Mouse (Mus musculus): ENCODE results near the gene Ribc2. TPM values are rescaled to one million over a fixed set of nuclear protein-coding genes. Genes with fewer than 3 reads are reported as not detected.
A peak's percentile ranks its signal among the peaks of the same experiment; 100 is the strongest.

Ribc2 gene
- total RNA-seq (2021): not detected in 2 replicates
- long read RNA-seq: 0 reads

DNA sequence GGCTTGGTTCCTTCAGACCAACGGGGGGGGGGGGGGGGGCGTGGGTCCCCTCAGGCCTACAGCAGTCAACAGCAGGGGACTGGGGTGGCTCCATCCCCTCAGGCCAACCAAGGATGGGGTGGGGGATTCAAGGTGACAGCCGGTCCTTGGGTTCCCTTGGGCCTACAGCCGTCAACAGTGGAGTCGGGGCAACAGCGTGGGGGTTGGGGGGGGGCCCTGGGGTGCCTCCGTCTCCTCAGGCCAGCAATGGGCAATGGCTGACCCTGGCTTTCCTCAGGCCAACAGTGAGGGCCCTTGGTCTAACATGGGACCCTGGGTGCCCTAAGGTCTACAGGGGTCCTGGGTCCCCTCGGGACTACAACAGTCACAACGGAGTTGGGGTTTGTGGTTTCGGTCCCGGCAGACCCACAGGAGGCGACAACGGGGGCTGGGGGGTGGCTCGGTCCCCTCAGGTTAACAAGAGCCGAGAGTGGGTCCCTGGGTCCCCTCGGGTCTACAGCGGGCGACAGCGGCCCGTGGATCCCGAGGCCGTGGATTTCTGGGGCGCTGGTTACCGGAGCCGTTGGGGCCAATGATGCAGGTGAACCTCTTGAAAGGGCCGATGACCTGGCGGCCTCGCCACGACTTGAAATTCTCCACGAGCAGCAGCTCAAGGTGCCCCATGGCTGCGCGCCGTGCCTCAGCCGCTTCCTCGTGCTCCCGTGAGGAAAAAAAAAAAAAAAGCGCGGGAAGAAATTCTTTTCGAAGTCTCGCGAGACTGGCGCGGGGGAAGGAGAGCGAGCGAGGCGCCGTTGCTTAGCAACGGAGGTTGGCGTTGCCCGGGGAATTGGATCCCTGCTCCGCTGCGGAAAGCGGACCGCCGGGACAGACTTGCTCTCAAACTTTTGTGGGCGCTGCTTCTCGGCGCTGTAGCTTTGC is at the start of gene Ribc2, which contains the start of gene Smc1b:
TSS of gene Ribc2 (plus strand) at position 804 of the 918 bp plus-strand sequence.
TSS of gene Smc1b (minus strand) at position 690 of the 918 bp plus-strand sequence.
- peak; percentile 56 for DNase-seq

DNA sequence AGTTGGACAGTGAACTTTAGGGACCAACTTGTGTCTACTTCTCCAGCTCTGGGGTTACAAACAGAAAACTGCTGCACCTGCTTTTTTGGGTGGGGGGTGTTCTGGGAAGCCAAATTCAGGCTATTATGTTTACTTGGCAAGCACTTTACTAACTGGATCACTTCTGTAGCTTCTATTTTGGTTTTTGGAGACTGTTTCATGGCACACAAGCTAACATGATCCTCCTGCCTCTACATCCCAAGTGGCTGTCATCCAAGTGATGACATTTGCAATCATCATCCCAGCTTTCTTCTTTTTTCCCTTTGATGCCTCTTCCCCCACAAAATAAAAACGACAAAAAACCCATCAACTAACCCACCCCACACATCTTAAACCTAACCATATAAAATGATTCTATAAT is 46.2 kb upstream of the Ribc2 start:
- DNase-seq: no peak

- no peak for DNase-seq
Measured at GRCm38 (mm10) chr15:85132193-85132520, 279 bp downstream of the Ribc2 start.

DNA sequence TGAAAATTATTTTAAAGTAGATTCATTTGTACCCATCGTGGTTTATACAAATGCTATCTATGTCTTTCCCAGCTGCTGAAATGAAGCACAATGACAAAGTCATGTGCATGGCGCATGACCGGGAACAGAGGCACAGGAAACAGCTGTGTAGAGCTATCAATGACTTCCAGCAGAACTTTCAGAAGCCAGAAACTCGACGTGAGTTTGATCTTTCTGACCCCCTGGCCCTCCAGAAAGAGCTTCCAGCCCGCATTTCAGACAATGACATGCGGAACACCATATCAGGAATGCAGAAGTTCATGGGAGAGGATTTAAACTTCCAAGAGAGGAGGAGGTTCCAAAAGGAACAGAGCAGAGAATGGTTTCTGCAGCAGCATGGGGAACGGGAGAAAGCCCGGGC is 3.3 kb downstream of the Ribc2 start:
- DNase-seq: no peak

DNA sequence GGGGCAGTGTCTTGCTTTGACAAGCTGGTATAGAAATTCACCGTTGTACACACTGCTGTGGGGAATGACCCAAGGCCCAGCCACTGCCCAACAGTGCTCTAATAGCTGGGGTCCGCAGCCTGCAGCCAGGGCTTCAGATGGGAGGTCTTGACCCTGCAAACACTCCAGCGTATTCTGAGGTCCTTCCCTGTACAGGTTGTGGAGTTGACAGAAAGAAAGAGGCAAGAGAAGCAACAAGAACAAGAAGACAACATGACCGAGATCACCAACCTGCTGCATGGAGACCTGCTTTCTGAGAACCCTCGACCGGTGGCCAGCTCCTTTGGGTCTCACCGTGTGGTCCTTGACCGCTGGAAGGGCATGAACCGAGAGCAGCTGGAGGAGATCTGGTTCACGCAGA is 9.4 kb downstream of the Ribc2 start:
- no peak for DNase-seq

DNA sequence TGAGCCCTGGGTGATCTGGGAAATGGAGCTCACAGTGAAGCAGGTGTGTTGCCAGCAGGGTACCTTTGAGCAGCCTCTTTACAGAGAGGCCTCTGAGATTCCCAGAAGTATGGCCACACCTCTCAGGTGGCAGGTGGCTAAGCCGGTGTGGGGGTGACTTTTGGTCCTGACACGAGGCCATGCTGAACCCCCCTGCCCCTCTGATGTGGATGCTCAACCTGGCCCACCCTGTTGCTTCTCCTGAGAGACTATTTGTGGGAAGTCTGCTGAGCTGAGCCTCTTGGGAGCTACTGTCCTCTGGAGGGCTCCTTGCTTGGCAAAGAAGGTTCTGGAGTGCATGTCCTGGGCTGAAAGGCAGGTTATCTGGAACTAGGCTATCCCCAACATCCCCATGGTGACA is 10.6 kb downstream of the Ribc2 start:
- no peak for DNase-seq

DNA sequence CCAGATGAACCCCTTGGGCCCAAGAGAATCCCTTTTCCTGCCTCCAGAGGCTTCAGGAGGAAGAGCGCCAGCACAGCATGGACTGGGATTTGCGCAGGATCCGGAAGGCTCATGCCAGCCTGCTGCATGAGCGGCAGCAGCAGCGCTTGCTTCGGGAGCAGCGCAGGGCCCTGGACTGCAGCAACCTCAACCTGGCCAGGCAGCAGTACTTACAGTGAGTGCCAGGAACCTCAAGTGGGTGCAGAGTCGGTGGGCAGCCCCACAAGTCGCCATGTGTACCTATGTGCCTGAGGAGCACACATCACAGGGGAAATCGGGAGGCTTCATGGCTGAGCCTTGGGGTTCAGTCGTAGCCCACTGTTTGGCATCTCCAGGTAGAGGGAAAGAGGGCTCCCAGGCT is 11.3 kb downstream of the Ribc2 start:
- DNase-seq: no peak

DNA sequence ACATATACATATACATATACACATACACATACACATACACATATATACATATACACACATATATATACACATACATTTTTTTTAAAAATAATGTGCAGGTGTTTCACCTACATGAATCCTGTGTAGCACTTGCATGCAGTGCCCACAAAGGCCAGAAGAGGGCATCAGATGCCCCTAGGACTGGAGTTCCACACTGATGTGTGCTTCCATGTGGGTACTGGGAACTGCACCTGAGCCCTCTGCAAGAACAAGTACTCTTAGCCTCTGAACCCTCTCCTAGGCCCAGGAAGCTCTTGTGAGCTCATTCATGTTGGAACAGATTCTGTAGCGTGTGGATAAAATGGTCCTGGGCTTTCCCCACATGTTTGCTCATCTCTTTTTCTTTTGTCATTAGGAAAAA is 11.9 kb downstream of the Ribc2 start:
- no peak for DNase-seq

GRCm38 (mm10) chr15:85144249-85144648 is 12.4 kb downstream of the Ribc2 start:
- no peak for DNase-seq

DNA sequence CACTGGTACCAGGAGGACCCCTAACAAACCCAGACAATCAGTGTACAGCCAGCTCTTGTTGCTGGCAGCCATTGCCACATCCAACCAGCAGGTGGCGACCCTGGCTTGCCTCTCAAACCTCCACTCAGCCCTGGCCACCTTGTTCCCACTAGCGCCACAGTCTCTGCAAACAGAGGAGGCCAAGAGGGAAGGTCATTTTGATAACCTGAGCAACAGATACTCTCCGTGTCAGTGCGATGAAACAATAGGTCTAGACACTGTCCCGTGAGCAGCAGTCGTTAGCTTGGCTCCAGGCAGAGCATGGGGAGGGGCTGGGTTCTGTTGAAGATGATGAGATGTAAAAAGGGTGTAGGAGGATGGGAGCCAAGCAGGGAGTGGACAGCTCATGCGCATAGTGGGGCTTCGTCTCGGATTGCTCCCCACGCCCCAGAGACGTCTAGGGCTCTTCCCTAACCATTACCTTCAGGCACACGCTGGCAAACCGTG is 19.6 kb downstream of the Ribc2 start:
- DNase-seq: peak; percentile 77

DNA sequence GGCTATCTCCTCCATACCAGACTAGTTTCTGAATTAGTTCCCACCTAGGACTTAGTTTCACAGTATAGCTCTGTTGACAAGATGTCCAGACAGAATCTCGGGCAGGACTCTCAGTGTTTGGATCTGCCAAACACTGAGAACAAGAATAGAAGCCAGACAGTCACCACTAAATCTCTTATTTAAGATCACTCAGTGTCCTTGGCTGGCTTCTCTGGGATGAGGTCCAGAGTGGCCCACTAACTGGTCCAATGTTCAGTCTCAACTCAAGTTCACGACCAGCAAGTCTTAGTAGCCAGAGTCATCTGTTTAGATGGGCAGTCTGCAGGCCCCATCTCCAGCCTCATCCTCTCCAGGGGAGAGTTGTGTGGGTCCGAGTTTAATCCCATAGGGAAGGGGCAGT is 20.7 kb downstream of the Ribc2 start:
- no peak for DNase-seq

DNA sequence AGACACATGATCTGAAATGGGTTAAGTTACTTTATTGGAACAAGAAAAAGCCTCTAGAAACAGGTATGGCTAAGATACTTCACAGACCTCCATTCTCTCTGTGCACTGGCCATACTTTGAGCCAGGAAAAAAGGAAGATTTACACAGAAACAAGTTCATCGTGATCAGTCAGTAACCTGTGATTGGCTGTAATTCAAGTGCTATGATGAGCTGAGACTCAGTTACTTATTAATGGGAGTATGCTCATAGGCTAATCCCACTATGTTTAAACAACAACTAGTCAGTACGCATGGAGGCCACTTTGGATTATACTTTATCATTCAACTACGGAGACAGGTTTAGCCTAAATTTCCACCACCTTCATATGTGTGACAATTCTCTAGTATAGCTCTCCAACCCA is 22.2 kb downstream of the Ribc2 start:
- no peak for DNase-seq

GRCm38 (mm10) chr15:85156198-85156597 is 24.3 kb downstream of the Ribc2 start:
- no peak for DNase-seq

DNA sequence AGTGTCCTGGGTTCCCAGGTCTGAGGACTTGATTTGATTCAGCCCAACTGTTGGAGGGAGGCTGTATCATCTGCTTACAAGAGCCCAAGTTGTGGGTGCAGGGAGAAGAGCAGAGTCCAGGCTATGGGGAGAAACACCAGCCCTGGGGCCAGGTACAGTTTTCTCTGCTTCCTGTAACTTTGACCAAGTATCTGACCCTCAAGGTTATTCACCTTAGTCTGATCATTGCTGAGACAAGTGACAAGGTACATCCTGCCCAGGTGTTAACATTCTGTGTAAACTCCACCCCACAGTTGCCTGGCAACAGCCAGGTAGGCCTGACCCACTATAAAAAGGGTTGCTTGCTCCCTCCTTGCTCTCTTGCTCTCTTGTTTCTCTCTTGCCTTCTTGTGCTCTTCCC is 29.5 kb downstream of the Ribc2 start:
- DNase-seq: no peak

DNA sequence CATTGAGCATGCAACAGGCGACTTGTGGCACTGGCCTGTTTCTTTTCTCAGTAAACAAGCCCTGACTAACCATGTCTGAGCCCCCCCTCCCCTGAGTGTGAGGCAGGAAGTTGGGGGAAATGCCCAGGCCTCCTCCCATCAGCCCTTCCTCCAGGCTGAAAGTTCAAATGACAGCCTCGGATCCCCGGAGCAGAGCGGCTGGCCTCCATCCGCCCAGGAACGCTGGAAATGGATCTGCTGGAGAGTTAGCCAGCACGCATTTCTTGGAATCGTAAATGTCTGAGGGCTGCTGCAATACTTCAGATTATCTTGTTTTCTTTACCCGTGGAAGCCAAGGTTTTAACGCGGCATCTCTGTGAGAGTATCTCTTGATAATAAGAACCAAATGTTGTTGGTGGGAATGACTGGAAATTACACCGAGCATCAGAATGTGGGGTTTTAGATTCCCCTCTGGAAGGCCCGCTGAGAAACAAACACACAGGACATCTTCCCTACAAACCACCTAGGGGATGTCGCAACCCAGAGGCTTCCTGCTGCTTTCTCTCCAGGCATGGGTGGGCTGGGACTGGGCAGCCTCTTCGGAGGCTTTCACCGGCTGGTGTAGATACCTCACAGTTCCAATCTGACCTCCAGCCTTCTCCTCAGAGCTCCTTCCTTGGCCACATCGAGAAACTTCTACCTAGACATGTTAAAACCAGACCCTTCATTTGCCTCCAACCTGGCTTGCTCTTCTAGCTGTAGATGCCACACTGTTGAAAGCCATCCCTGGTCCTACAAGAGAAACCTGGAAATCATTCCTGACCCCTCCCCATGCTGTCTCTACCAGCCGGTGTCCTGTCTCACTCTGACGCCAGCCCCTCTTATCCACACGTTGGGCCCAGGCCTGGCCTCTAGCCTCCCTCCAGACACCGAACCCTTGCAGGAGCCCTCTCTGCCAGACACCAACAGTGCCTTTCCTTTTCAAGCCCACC is 31.1 kb downstream of the Ribc2 start:
- DNase-seq: no peak

DNA sequence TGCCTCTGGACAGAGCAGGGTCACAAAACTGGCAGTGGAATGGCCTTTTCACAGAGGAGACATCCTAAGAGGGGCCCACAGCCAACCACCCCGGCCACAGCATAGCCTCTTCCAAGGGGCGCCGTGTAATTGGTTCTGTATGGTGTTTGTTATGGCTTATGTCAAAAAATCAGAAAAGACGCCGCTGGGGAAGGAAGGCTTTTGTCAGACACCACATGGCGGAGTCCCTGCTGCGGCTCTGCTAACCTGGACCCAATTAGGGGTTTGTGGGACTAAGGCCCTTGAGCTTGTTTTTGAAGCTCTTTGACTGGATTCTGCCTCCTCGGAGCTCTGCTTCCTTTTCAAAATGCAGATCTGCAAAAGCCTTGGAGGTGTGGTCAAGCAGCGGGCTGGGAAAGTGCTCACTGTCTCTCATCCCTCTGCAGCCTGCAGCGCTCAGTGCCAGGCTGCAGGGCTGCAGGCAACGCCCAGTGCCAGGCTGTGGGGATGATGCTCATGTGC is 34.6 kb downstream of the Ribc2 start:
- no peak for DNase-seq

DNA sequence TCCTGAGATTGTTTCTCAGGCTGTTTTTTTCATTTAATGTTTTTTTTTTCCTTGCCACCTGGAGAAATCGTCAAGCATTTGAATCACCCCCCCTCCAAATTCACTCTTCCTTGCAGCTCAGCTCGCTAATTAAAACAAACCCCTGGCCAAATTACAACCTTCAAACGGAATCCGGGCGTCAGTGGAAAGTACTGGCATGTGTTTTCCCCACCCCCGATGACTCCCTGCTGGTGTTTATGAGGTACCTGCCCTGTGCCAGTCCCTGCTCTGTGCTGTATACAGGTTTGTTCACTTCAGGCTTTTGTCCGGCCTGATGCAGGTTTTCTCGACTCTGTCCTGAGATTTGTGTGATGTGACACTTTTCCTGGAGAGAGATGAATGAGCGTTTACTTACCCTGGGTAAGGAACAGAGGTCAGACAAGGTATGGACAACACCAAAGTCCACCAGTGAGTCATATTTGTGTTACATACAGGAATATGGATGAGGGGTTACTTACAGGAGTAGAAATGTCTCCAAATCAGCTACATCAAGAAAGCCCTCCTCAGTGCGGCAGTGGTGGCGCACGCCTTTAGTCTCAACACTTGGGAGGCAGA is 35.3 kb downstream of the Ribc2 start:
- no peak for DNase-seq

DNA sequence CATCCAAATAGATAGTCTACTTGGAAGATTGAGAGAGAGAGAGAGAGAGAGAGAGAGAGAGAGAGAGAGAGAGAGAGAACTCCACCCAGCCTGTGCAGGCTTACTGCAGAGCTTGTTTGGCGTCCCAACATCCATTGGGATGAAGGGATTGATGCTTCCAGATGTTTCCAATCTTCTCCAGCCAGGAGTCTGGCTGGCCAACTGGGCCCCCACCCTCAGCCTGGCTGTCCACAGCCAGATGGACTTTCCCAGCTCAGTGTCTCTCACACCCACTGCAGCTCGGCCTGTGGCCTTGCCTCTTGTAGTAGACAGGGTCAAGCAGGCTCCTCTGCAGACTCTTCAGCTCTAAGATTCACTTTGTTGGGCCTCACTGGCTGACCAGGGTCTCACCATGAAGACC is 40.2 kb downstream of the Ribc2 start:
- DNase-seq: no peak

DNA sequence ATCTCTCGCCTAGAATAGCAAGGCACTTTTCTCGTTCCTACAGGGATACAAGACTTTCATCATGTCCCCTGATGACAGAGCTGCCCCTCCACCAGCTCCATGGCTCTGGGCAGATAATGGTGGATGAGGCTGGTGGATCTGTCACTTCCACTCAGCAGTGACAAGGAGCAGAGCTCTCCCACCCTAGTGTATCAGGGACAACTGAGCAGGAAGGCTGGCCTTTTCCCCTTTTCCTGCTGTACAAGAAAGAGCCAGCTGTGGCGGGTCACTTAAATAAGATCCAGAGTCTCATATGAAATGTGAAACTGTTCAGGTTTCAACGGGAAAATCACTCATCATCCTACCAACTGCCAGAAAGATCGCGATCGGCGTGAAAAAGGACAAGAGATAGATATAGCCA is 41.5 kb downstream of the Ribc2 start:
- DNase-seq: no peak

DNA sequence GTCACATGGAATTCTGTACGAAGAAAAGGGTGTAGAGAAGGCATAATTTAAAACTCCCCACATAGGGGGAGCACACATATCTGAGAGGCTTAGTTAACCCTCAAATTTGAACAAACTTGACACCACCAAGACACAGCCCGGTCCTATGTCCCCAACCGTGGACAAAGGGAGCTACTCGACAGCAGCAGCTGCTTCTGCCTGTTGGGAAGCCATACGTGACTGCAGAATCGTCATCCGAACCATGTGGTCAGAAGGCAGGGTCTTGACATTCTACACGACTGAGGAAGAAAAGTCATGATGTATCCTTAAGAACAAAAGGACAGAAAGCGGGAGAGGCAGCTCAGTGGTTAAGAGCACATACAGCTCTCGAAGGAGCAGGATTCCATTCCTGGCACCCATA is 42.2 kb downstream of the Ribc2 start:
- DNase-seq: no peak

- DNase-seq: peak; percentile 42
Measured at GRCm38 (mm10) chr15:85177576-85177975, 45.7 kb downstream of the Ribc2 start.

GRCm38 (mm10) chr15:85178172-85178571 is 46.3 kb downstream of the Ribc2 start:
- DNase-seq: no peak
